Mouse (Mus musculus) urinary bladder, postnatal 0 days (tissue): Measurements from ENCODE around the gene Vmn1r115. TPM values are rescaled to one million over a fixed set of nuclear protein-coding genes. Genes with fewer than 3 reads are reported as not detected.

Source experiments
- polyA plus RNA-seq: library from polyadenylated mRNA; unstranded; fragments of >200 nt; fragmentation: Nextera tagmentation; extraction: Ambion mirVana; gene quantifications from 2 replicates; pipeline ENCODE4 v1.2.1, GENCODE M21; 2015

Gene Vmn1r115
- not detected in 2 replicates for polyA plus RNA-seq

DNA sequence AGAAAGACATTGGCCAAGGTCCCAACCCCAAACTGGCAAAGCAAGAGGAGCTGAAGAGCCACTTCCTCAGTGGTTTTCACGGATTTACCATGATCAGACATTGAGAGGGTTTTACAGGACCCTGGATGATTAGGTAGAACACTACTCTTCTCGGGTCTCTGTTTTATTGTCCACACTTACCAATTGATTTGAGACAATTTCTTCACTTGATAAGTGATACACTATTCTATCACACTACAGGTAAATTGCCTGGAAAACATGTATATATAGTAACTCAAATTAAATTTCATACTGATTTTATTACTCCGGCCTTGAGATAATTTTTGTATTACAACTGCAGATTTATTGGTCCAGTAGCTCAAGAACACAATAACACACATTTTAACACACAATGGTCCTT lies at the start of gene Vmn1r115:
Vmn1r115 (minus strand) TSS at position 101 of the 400 bp plus-strand sequence.

DNA sequence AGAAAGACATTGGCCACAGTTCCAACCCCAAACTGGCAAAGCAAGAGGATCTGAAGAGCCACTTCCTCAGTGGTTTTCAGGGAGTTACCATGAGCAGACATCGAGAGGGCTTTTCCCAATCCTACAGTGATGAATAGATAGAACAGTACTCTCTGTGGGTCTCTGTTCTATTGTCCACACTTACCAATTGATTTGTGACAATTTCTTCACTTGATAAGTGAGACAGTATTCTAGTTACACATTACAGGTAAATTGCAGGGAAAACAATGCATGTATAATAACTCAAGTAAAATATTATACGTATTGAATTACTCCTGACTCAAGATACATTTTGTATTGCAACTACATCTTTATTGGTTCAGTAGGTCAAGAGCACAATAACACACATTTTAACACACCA lies 39.2 kb upstream of the Vmn1r115 start, which contains the start of gene Vmn1r117:
Vmn1r117 (minus strand) TSS at position 101 of the 400 bp plus-strand sequence.

DNA sequence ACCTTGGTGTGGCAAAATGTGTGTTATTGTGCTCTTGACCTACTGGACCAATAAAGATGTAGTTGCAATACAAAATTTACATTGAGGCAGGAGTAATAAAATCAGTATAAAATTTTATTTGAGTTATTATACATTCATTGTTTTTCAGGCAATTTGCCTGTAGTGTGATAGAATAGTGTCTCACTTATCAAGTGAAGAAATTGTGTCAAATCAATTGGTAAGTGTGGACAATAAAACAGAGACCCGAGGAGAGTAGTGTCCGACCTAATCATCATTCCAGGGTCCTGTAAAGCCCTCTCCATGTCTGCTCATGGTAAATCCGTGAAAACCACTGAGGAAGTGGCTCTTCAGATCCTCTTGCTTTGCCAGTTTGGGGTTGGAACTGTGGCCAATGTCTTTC lies 27.2 kb upstream of the Vmn1r115 start, which contains the start of gene Vmn1r116:
Vmn1r116 (plus strand) TSS at position 301 of the 400 bp plus-strand sequence.

DNA sequence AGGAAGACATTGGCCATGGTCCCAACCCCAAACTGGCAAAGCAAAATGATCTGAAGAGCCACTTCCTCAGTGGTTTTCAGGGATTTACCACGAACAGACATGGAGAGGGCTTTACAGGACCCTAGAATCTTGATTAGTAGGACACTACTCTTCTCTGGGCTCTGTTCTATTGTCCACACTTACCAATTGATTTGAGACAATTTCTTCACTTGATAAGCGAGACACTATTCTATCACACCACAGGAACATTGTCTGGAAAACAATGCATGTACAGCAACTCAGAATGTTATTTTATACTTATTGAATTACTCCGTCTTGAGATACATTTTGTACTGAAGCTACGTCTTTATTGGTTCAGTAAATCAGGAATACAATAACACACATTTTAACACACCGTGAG lies 32.7 kb downstream of the Vmn1r115 start, which contains the start of gene Vmn1r114:
Vmn1r114 (minus strand) TSS at position 101 of the 400 bp plus-strand sequence.

Other genes with a start within 250 kb of the Vmn1r115 start
- gene Gm4513, start 246.0 kb downstream of the Vmn1r115 start, polyA plus RNA-seq = not detected in 2 replicates
- not detected in 2 replicates for gene Vmn1r107, start 176.1 kb downstream of the Vmn1r115 start, polyA plus RNA-seq
- gene Vmn1r111, start 141.8 kb downstream of the Vmn1r115 start, polyA plus RNA-seq = not detected in 2 replicates
- not detected in 2 replicates for gene Gm10668, start 114.4 kb downstream of the Vmn1r115 start, polyA plus RNA-seq
- not detected in 2 replicates for gene Vmn1r112, start 73.8 kb downstream of the Vmn1r115 start, polyA plus RNA-seq
- gene Vmn1r113, start 57.7 kb downstream of the Vmn1r115 start, polyA plus RNA-seq = not detected in 2 replicates
- not detected in 2 replicates for gene Vmn1r114, start 32.8 kb downstream of the Vmn1r115 start, polyA plus RNA-seq
- gene Vmn1r116, start 27.3 kb upstream of the Vmn1r115 start, polyA plus RNA-seq = not detected in 2 replicates
- gene Vmn1r117, start 39.1 kb upstream of the Vmn1r115 start, polyA plus RNA-seq = not detected in 2 replicates
- gene Vmn1r118, start 67.4 kb upstream of the Vmn1r115 start, polyA plus RNA-seq = not detected in 2 replicates
- gene Vmn1r119, start 167.5 kb upstream of the Vmn1r115 start, polyA plus RNA-seq = not detected in 2 replicates
- not detected in 2 replicates for gene Vmn1r120, start 208.8 kb upstream of the Vmn1r115 start, polyA plus RNA-seq